Mouse (Mus musculus) cerebellum, adult 9-11 months (tissue): ENCODE data around the gene Gm49380.

ENCODE experiments used
- DNase-seq: peaks from one replicate; pipeline ENCODE4 v3.0.0; 2022

The Gm49380 gene

DNA sequence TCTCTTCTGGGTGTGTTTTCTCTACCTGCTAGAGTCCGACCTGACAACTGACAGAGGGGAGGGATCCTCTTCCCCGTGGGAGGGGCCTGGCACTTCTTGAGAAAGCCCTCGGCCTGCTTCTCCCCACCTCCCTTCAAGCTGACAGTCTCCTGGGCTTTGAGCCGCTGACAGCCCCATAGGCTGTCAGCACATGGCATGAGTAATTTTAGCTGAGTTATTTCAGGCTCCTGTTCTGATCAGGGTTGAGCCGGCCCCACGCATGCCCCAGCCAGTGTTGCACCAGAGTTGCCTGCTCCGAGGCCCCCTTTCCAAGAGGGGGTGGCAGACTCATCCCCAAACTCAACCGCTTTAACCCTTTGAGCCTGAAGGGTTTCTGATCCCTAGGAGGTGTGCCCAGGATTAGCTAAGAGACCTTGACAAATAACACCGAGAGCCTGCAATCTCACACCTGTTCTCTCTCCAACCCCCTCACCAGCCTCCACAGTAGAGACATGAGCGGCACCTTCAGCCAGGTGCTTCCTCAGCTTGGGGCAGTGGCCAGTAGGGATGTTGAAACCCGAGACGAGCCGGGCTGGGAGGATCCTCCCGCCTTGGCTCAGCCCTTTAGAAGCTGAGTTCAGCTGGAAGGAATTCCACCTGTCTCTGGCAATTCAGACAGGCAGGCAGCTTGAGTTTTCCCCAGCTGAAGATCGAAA lies 25.4 kb downstream of the Gm49380 start:
- DNase-seq, result peak; percentile 75

DNA sequence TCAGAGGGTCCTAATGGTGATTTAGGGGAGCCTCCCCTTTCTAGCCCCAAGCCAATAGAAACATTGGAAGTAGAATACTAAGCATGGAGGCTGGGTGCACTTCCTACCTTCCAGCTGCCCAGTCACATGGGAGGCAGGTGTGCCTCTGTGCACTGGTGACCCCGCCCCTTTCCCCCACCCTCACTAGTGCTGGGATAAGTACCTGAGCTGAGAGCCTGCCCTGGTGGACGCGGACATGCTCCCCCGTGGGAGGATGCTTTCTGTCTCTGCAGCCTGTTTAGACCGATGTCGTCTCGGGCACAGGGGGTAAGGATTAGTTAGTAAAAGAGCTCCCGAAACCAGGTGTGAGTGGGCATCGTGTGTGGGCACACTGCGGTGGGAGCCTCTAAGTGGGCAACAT lies 26.3 kb downstream of the Gm49380 start:
- DNase-seq, result peak; percentile 68

DNA sequence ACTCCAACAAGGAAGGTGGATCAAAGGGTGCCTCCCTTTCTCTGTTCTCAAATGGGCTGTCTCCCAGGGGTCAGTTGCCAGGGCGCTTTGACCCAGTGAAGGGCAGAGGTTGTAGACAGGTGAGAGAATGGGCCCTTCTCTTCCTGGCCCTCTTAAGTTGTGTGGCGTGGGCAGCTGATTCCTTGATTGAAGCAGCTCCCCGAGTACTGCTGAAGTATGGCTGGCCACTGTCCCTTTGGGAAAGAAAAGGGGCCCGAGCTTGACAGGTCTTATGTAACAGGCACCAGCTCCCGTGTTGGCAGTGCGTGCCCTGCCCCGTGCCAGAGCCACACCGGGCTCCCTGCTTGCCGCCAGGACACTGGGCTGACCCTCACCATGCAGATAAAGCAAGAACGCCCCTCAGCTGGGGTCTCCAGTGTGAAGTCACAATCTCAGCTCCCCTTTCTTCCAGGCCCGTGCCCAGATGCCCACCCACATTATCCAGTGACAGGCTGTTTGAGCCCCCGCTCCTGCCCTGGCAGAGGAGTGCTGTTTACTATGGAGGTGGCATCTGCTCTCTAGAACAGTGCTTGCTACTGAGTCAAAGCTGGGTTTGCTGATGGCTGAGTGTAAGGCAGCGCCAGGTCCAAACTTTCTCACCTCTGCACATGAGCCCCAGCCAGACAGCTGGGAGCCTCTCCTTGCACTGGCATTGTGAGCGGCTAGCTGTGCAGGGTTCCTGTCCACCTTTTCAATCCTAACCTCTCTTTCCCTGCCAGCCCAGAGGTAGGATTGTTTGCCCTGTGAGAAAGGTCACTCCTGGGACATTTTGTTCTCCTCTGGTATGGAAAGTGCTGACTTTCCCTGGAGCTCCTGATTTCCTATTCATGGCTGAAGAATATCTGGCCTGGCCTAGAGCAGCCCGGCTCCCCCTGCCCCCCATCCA lies 27.3 kb downstream of the Gm49380 start:
- DNase-seq, result peak; percentile 96

DNA sequence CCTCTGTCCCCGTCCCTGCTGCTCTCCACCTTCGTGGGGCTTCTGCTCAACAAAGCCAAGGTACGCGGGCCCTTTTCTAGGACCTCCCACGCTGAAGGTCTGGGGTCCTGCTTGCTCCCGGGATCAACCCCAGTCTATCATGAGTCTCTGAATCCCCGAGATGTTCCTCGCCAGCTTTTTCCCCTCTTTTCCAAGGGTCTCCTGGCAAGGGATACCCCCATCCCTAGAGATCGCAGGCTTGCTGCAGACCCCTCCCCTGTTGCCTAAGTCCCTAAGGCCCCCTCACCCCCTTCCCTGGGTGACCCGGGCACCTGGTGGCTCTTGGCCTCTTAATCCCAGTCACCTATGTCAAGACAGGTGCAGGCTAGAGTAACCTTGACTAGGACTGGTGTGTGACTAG lies 28.0 kb downstream of the Gm49380 start:
- DNase-seq, result peak; percentile 85

DNA sequence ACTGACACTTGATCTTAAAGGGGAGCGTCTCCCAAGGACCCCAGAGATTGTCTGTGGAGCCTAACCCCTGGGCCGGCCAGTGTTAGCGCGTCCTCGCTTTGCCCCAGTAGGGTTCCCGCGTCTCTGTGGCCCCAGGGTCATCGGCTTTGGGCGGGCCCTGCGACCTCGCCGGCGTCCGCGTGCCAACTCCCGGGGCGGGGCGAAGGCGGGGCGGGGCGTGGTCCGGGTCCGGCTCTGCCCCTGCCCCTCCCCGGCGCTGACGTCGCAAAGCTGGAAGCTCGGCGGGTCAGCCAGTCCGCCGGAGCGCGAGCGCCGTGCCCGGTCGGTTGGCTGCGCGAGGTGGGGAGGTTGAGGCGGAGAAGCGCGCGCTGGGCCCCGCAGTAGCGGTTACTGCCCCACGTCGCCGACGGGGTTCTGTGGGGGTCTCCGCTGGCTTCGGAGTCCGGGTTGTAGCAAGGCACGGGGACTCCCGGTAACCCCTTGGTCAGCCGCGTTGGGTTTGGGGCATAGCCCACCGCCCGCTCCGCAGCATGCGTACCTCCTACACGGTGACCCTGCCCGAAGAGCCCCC lies 28.6 kb downstream of the Gm49380 start:
- DNase-seq, result peak; percentile 97

DNA sequence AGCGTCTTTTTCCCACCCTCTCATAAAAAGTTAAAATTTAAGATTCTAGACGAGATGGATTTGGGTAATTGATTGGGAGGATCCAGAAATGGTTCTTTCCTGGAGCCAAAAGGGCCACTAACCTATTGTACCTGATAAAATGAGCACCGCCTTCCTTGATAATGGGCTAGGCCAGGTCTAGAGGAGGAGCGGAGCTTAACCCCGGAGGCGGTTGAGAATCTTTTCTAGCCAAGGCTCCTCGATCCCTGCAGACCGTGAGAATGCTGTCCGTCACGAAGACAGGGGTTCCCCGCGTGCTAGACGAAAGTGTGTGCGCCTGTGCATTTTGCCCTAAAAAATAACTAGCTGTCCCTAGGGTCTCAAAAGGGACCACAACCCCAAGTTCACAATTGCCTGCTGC lies 29.1 kb downstream of the Gm49380 start:
- no peak for DNase-seq

DNA sequence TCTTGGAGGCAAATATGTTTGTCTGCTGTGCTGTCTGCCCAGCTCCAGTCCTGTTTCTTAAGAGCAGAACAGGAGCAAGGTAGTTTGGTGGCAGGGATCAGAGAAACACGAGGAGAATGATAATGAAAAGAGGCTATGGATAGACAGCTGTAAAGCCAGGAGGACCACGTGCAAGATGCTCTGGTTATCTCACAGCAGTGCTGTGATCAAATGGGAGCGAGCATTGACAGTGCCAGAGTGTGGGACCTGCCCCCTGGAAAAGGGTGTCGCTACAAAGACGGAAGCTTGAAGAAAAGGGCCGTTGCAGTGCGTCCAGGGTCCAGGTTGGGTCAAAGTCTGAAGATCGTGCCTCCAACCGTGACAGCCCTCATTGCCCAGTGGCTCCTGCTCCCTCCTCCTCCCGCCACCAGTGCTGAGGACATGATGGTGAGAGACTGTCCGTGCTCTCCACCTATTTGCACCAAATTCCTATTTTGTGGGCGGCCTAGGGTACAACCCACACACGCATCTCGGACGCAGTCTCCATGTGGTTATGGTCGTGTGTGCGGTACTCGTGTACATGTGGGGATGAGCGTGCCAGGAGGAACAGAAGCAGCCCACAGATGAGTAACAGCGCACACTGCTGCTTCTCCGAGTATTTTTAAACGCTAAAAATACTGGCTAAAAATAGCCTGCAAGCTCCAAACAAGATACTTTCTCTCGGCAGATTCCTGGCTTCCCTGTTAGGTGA lies 29.7 kb downstream of the Gm49380 start:
- peak; percentile 75 for DNase-seq

GRCm38 (mm10) chr9:44082266-44082665 lies 31.0 kb downstream of the Gm49380 start:
- DNase-seq, result peak; percentile 56

GRCm38 (mm10) chr9:44081581-44081980 lies 31.7 kb downstream of the Gm49380 start:
- DNase-seq, result peak; percentile 39

DNA sequence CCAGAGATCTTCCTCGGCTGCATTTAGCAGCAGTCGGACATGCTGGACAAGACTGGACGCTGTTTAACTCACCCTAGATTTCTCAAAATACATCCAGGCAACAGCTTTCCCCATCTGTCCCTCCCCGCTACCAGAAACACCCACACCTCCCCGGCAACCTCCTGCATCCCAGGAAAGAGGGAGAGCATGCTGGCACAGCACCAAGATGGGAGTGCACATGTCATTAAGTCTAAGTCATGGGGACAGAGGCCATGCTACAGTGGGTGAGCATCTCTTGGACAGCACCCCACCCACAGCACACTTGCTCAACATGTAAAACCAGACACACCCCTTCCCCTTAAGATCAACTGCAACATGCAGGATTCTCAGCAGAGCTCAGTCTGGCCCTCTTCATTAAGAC lies 32.3 kb downstream of the Gm49380 start:
- DNase-seq, result peak; percentile 73

- peak; percentile 62 for DNase-seq
These were observed 33.1 kb downstream of the Gm49380 start for GRCm38 (mm10) chr9:44079997-44080780.

DNA sequence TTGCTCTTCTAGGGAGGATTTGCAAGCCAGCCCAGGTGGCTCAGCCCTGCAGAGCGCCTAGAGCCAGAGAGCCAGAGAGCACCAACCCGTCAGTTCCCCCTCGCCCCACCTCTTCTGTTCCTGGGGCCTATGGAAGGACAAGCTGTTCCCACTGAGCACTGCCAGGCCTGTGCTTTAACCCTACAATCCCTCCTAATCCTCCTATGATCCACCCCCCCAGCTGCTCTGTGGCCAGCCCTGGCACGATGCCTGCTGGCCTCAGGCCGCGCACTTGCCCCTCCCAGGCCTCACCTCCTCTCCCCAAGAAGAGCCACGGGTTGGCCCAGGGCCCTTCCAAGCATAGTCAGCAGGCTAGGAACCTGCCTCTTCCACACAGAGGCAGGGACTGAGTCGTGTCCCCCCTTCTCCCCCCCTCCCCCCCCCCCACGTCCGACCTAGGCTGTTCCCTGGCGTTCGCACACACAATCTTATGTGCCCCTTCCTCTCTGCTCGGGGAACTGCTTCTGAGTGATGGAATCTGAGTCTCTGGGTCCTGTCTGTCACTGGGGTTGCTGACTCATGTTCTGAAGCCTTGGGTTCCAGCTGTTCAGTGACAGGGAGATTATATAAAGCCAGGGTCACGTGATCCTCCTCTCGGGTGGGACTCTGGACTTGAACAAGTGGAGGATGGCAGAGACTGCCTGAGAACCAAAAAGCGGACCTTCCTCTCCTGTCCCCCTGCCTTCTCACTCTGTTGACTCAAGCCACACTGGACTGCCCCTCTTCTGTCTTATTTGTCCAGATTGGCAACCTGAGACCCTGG lies 34.1 kb downstream of the Gm49380 start:
- peak; percentile 98 for DNase-seq

- no peak for DNase-seq
These were observed 35.0 kb downstream of the Gm49380 start for GRCm38 (mm10) chr9:44078136-44078797.

DNA sequence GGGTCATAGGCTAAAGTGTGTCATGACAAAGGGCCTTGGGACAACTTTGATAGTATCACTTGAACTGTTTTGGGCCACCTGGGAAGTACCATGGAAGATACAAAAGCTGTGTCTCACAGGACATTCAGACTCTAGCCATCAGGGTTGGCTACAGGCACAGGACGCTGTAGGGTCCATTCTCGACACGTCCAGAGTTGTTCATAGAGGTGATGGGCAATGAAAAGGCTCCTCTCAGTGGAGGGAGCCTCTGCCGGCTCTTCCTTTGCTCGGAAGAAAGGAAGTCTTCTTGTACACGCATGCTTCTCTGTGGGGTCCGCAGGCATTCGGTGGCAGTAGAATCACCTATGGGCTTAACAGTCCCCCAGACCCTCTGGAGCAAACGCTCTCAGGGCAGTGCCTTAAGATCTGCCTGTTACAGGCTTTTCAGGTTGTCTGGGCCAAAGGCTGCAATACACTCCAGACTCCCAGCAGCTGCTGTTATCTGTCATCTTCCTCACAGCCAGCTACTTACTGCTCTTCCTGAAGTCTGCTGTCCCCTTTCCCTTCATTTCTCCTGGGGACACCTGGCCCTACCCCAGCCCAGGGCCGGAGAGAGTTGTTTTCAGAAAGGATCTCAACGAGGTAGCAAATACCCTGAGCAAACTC lies 35.9 kb downstream of the Gm49380 start:
- DNase-seq, result peak; percentile 55

DNA sequence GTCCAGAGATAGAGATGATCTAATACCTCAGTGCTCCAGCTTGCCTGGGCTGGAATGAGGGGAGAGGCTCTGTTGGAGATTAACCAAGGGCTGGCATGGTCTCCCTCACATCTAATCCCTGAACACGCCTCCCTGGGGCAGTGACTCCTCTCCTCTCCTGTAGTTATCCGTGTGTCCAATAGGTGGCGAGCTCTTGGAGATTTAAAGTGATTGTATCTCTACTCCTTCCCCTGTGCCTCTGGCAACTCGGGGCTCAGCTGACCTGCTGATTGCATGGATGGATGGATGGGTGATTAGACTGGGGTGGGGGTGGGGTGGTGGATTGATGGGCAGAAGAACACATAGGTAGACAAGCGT lies 36.6 kb downstream of the Gm49380 start:
- peak; percentile 86 for DNase-seq

GRCm38 (mm10) chr9:44075996-44076763 lies 37.1 kb downstream of the Gm49380 start:
- DNase-seq, result peak; percentile 72

DNA sequence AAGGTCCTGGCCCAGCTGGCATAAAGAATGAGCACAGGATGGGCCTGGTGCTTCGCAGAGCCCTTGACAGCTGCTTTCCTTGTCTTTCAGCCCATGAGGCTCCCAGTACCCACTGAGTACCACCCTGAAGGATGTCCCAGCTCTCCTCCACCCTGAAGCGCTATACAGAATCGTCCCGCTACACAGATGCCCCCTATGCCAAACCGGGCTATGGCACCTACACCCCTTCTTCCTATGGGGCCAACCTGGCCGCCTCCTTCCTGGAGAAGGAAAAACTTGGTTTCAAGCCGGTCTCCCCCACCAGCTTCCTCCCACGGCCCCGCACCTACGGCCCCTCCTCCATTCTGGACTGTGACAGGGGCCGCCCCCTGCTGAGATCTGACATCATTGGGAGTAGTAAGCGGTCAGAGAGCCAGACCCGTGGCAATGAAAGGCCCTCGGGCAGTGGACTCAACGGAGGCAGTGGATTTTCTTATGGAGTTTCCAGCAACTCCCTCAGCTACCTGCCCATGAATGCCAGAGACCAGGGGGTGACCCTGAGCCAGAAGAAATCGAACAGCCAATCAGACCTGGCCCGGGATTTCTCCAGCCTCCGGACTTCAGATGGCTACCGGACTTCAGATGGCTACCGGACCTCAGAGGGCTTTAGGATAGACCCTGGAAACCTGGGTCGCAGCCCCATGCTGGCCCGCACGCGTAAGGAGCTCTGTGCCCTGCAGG lies 37.9 kb downstream of the Gm49380 start:
- peak; percentile 75 for DNase-seq

GRCm38 (mm10) chr9:44074395-44075275 lies 38.7 kb downstream of the Gm49380 start:
- peak; percentile 77 for DNase-seq
